Mouse (Mus musculus): ENCODE data around the gene 6030452D12Rik. TPM values are rescaled to one million over a fixed set of nuclear protein-coding genes. Genes with fewer than 3 reads are reported as not detected.

Gene 6030452D12Rik
- polyA plus RNA-seq, 1 experiment from 2014 or later = not detected

DNA sequence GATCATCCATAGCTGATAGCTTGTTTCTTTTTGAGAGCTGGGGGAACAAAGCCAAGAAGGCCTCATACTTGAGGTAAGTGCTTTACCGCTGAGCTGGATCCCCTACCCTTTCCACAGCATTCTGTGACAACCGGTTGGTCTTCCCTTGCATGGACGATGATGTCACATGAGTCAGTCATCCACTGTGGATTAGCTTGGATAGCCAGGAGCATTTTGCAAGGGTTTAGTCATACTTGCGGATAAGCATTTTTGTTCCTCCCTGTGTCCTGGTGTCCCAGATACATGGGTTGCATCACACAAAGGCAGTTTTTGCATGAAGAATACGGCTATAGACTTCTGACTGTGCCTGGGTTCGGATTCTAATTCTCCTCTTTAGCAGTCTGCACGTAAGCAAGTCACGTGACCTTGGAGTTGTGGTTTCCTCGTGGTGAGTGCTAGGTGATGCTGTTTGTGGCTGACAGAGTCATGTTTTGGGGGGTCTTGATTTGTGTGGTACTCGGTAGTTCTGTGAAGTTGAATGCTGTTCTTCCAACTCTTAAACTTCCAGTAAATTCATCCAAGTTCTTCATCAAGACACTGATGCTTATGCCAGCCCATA is 29.7 kb downstream of the 6030452D12Rik start:
- Histone ChIP-seq H3K36me3 (ENCODE audit: inconsistent target) (no peaks in the 10 kb centered on the region), H3K4me3 (ENCODE audit: inconsistent target) (no peak overlapping the region), H3K27ac (no peak overlapping the region), H3K79me2 (ENCODE audit: inconsistent target) (no peaks in the 10 kb centered on the region)
- 88% methylated on average over 10 of the region's 10 CpGs for WGBS (ENCODE audit: missing documents)

DNA sequence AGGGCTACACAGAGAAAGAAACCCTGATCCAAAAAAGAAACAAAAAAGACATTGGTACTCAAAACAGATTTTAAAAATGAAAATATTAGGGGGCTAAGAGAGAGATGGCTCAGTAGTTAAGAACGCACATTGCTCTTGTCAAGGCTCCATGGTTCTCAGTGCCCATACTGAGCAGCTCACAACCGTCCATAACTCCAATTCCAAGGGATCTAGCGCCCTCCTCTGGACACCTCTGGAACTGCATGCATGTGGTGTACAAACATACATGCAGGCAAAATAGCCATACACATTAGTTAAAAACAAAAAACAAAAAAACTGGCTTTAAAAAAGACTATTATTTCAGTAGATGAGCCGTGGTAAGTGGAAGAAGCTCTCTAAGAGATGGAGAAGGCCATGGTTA is 30.2 kb downstream of the 6030452D12Rik start:
- no peak overlapping the region for H3K4me3 ChIP-seq (ENCODE audit: inconsistent target)
- WGBS (ENCODE audit: missing documents) = 72% methylated on average over 4 of the region's 4 CpGs
- no peaks in the 10 kb centered on the region for H3K36me3 ChIP-seq (ENCODE audit: inconsistent target)
- no peaks in the 10 kb centered on the region for H3K79me2 ChIP-seq (ENCODE audit: inconsistent target)
- no peak overlapping the region for H3K27ac ChIP-seq

DNA sequence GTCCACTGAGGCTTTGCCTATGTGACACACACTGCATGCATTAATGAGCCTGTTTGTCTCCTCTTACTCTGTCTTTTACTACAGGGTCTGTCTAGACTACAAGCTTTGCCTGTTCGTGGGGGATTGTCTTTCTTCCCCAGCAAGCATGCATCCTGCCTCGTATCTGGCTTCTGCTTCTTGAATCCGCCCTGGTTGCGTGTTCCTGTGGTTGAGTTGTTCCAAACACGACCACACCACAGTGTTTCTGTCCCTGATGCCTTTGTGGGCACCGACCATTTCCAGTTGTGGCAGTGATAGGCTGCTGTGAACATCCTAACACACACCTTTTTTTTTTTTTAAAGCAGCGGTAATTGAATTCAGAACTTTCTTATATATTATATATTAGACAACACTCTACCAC is 33.4 kb downstream of the 6030452D12Rik start:
- Histone ChIP-seq H3K27ac (no peak overlapping the region), H3K4me3 (ENCODE audit: inconsistent target) (no peak overlapping the region), H3K79me2 (ENCODE audit: inconsistent target) (no peaks in the 10 kb centered on the region), H3K36me3 (ENCODE audit: inconsistent target) (no peaks in the 10 kb centered on the region)
- WGBS (ENCODE audit: missing documents) = 35% methylated on average over 7 of the region's 7 CpGs

DNA sequence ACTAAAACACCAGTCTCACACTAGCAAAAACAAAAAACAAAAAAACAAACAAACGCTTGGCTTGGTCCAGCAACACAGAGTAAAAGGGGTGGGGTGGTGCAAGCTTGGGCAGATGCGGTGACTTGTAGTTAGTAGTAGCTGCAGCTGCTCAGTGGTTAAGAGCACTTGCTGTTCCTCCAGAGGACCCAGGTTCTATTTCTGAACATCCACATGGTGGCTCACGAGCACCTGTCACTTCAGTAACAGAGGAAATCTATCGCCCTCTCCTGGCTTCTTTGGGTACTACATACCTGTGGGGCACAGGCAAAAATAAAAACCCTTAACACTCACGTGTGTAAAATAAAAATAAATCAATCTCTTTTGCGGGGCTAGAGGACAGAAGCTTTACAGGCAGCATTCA is 34.1 kb downstream of the 6030452D12Rik start:
- Histone ChIP-seq H3K79me2 (ENCODE audit: inconsistent target) (no peaks in the 10 kb centered on the region), H3K36me3 (ENCODE audit: inconsistent target) (no peaks in the 10 kb centered on the region), H3K4me3 (ENCODE audit: inconsistent target) (no peak overlapping the region), H3K27ac (no peak overlapping the region)
- 35% methylated on average over 6 of the region's 6 CpGs for WGBS (ENCODE audit: missing documents)

DNA sequence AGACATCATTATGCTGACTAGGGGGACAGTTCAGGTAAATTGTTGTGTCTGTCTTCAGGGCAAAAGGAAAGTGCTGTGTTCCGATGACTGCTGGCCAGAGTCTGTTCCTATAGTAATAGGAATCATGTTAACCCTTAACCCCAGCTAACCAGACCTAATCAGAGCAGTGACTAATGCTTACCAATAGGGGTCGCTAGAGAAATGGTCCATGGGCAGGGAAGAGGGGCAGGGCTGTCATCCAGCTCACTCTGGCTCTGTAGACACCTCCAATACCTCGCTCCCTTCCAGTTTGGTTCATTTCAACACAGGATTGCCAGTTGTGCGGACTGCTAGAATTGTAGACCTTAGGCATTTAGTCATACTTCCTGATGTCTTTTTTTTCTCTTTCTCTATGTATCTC is 35.1 kb downstream of the 6030452D12Rik start:
- H3K27ac ChIP-seq = no peak overlapping the region
- WGBS (ENCODE audit: missing documents) = 67% methylated on average over 4 of the region's 4 CpGs

DNA sequence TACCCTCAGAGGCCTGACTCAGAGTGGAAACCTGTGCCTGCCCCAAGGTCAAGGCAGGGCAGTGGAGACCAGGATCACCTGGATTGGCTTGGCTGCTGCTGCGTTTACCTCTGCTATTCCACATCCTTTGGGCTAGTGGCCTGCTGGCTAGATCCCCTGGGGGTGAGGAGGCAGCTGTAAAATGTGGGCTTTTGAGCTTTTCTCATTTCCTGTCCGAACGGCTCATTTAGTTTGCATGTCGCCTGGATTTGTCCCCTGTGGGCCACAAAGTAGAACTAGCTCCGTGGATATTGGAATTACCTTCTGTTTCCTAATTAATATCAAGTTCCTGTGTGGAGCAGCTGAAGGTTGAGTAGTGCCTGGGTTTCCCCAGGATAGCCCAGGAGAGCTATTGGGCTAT is 38.9 kb downstream of the 6030452D12Rik start:
- H3K27ac ChIP-seq = no peak overlapping the region
- WGBS (ENCODE audit: missing documents) = 86% methylated on average over 5 of the region's 5 CpGs
- H3K79me2 ChIP-seq (ENCODE audit: inconsistent target) = no peaks in the 10 kb centered on the region
- H3K4me3 ChIP-seq (ENCODE audit: inconsistent target) = no peak overlapping the region
- H3K36me3 ChIP-seq (ENCODE audit: inconsistent target) = no peaks in the 10 kb centered on the region

More for the DNA sequence above, 35.1 kb downstream of the 6030452D12Rik start:
- Histone ChIP-seq H3K79me2 (ENCODE audit: inconsistent target) (no peaks in the 10 kb centered on the region), H3K4me3 (ENCODE audit: inconsistent target) (no peak overlapping the region), H3K36me3 (ENCODE audit: inconsistent target) (no peaks in the 10 kb centered on the region)

DNA sequence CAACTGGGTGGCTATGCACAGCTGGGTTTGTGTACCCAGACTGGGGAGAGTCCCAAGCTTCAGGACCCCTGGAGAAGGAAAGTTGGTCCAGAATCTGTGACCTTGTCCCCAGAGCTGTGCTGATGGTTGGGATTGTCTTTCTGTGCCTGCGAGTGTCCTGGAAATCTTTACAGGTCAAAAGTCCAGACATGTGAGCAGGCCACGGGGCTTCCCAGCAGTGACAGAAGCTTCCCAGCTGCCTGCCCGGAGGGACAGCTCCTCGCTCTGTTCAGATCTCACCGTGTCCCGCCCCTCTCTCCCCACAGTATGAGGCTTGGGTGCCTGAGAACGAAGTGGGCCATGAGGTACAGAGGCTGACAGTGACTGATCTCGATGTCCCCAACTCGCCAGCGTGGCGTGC is 40.7 kb downstream of the 6030452D12Rik start:
- Histone ChIP-seq H3K27ac (no peak overlapping the region), H3K79me2 (ENCODE audit: inconsistent target) (no peaks in the 10 kb centered on the region), H3K36me3 (ENCODE audit: inconsistent target) (no peaks in the 10 kb centered on the region), H3K4me3 (ENCODE audit: inconsistent target) (no peak overlapping the region)
- 93% methylated on average over 11 of the region's 11 CpGs for WGBS (ENCODE audit: missing documents)

DNA sequence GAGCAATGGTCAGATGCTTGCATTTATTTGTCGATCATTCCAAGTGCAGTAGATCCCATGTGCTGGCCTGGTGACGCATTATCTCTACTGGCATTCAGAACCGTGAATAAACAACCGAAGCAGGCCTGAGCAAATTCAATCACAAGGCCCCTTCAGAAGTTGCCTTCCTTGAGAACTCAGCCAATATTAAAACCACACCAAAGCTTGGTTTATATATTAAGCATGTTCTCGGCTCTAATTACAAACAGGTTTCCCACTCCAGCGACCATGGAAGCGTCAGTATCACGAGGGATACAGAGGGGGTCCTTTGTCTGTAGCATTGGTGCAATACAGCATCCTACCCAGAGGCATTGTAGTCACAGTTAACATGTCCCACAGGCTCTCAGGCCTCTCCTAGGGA is 42.7 kb downstream of the 6030452D12Rik start:
- WGBS (ENCODE audit: missing documents) = 99% methylated on average over 8 of the region's 8 CpGs
- H3K27ac ChIP-seq = no peak overlapping the region

DNA sequence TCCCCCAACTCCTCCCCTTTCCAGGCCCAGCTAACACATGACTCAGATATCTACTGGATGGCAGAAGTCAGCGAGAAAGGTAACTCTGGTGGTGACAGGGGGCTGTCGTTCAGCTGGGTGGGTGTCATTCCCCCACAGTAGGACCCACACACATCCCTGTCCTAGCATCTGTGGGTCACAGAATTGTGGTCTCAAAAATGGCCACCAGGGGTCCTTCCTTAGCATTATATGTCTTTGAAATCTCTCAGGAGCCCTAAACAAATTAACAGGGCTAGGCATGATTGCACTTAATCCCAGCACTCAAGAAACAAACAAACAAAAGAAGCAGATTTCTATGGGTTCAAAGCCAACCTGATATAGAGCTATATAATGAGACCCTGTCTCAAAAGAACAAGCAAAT is 44.8 kb downstream of the 6030452D12Rik start:
- WGBS (ENCODE audit: missing documents) = 68% methylated on average over 2 of the region's 2 CpGs

More for the DNA sequence above, 42.7 kb downstream of the 6030452D12Rik start:
- H3K36me3 ChIP-seq (ENCODE audit: inconsistent target) = no peaks in the 10 kb centered on the region
- H3K79me2 ChIP-seq (ENCODE audit: inconsistent target) = no peaks in the 10 kb centered on the region
- H3K4me3 ChIP-seq (ENCODE audit: inconsistent target) = no peak overlapping the region

DNA sequence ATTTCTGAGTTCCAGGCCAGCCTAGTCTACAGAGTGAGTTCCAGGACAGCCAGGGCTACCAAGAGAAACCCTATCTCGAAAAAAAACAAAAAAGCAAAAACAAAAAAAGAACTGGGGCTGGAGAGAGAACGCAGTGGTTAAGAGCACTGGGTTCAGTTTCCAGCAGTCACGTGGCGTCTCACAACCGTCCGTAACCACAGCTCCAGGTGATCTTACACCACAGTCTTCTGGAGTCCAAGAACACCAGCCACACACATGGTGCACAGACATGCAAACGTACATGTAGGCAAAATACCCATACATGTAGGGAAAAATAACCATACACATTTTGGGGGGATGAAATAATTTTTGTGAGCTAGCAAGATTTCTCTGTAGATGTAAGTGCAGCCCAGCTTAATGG is 46.4 kb downstream of the 6030452D12Rik start:
- H3K79me2 ChIP-seq (ENCODE audit: inconsistent target) = no peaks in the 10 kb centered on the region
- no peak overlapping the region for H3K27ac ChIP-seq
- WGBS (ENCODE audit: missing documents) = 53% methylated on average over 7 of the region's 7 CpGs
- no peaks in the 10 kb centered on the region for H3K36me3 ChIP-seq (ENCODE audit: inconsistent target)
- H3K4me3 ChIP-seq (ENCODE audit: inconsistent target) = no peak overlapping the region

More for the DNA sequence above, 44.8 kb downstream of the 6030452D12Rik start:
- H3K27ac ChIP-seq = no peak overlapping the region
- no peaks in the 10 kb centered on the region for H3K36me3 ChIP-seq (ENCODE audit: inconsistent target)
- no peaks in the 10 kb centered on the region for H3K79me2 ChIP-seq (ENCODE audit: inconsistent target)
- H3K4me3 ChIP-seq (ENCODE audit: inconsistent target) = no peak overlapping the region

DNA sequence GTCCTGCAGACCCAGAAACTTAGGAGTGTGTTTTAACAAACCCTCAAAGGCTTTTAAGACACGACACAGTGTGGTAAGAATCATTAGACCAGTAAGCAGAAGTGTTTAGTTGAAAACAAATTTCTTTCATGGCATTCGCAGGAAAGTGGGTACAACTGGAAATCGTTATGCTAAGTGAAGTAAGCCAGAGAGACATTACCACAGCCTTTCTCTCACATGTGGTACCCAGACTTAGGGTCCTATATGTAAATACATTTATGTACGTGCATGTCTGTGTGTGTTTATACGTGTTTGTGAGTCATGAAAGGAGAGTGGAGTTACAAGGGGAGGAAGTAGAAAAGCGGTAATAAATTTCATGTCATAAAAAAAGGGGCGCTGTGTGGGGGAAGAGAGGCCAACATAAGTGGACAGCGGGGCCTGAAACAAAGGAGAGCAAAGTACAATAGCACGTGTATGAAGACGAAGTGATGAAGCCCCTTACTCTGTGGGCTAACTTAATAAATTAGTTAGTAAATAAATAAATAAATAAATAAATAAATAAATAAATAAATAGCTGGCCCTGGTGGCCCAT is 48.1 kb downstream of the 6030452D12Rik start:
- H3K36me3 ChIP-seq (ENCODE audit: inconsistent target) = no peaks in the 10 kb centered on the region
- 26% methylated on average over 10 of the region's 10 CpGs for WGBS (ENCODE audit: missing documents)
- no peaks in the 10 kb centered on the region for H3K79me2 ChIP-seq (ENCODE audit: inconsistent target)
- no peak overlapping the region for H3K4me3 ChIP-seq (ENCODE audit: inconsistent target)
- no peak overlapping the region for H3K27ac ChIP-seq

DNA sequence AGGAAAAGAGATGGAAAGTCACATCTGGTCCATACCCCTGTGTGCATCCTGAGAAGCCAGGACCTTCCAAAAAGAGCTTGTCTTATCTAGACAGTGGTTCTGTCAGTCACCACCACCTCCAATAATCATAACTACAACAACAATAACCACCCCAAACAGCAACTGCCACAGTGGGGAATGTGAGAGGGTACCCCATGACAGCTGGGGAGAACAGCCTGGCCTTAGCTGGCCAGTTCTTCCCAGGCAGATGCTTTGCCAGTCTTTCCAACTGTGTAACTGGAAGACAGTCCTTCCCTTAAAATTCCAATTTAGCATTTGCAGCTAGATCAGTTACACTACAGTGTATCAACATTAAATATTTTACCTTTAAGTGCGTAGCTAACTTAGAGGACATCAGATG is 50.6 kb downstream of the 6030452D12Rik start:
- no peak overlapping the region for H3K4me3 ChIP-seq (ENCODE audit: inconsistent target)
- H3K36me3 ChIP-seq (ENCODE audit: inconsistent target) = no peaks in the 10 kb centered on the region
- H3K79me2 ChIP-seq (ENCODE audit: inconsistent target) = no peaks in the 10 kb centered on the region
- H3K27ac ChIP-seq = no peak overlapping the region
- WGBS (ENCODE audit: missing documents) = 92% methylated on average over 1 of the region's 1 CpGs

DNA sequence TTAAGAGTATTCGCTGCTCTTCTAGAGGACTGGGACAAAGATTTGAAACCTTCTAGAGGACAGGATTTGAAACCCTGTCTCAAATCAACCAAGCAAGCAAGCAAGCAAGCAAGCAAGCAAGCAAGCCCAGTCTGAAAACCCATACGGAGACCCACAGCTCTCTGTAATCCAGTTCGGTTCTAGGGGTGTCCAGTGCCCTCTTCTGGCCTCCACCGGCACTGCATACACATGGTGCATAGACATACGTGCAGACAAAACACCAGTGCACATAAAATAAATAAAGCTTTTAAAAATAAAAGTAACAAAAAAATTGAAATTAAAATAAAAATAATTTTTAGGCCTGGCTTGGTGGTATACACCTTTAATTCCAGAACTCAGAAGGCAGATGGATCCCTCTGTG is 53.7 kb downstream of the 6030452D12Rik start:
- Histone ChIP-seq H3K4me3 (ENCODE audit: inconsistent target) (no peak overlapping the region), H3K36me3 (ENCODE audit: inconsistent target) (no peaks in the 10 kb centered on the region), H3K27ac (no peak overlapping the region), H3K79me2 (ENCODE audit: inconsistent target) (no peaks in the 10 kb centered on the region)
- 95% methylated on average over 5 of the region's 5 CpGs for WGBS (ENCODE audit: missing documents)

DNA sequence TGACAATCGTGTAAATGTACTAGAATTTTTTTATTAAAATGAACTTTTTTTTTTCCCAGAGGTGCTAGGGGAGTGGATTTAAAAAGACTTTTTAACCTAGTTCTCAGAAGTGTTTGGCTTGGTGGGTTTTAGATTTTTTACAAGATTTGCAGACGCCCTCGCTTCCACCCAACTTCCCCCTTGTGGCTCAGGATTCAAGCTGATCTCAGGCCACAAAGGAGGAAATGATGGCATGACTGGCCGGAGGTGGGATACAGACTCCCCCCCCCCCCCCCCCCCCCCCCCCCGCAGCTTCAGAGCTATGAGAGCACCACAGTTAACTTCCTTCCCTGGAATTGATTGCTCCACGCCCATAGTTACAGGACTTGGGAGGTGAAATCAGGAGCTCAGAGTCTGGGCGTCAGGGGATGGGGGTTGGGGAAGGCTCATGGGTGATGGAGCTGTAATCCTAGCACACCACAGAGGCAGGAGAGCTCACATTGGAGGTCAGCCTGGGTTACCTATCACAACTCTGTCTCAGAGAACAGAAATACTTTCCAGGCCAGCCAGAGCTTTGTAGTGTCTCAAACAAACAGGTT is 55.8 kb downstream of the 6030452D12Rik start:
- Histone ChIP-seq H3K36me3 (ENCODE audit: inconsistent target) (no peaks in the 10 kb centered on the region), H3K27ac (no peak overlapping the region), H3K79me2 (ENCODE audit: inconsistent target) (no peaks in the 10 kb centered on the region), H3K4me3 (ENCODE audit: inconsistent target) (no peak overlapping the region)
- WGBS (ENCODE audit: missing documents) = 0% methylated on average over 4 of the region's 7 CpGs

All from macrophage (primary cell).